Mouse (Mus musculus): ENCODE measurements around the gene Ssx2ip. TPM values are rescaled to one million over a fixed set of nuclear protein-coding genes. Genes with fewer than 3 reads are reported as not detected.
A peak's percentile ranks its signal among the peaks of the same experiment; 100 is the strongest.

The Ssx2ip gene
- total RNA-seq, 2 experiments from 2014 or later: 136 to 158 TPM

DNA sequence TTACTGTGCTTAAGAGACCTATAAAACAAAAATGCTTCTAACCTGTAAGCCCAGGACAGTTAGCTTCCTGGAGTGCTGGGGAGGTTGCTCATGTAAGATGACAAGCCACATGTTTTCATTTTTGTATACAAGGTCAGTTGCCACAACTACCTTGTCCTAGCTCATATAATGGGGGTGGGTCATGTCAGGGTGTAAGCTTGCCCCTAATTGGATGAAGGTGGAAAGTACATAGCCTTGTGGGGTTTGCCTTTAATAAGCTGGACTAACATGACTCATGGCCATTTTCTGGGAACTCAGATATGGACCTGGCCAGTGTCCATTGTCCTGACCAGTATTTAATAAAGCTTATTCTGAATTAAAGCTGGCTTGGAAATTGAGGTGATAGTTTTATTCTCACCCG lies 7.5 kb upstream of the Ssx2ip start:
- intact Hi-C loops (cut with DNase I): no loop called here
- no peak for DNase-seq (ENCODE audit: extremely low spot score in 1 of 2, low spot score in 2 of 2)

DNA sequence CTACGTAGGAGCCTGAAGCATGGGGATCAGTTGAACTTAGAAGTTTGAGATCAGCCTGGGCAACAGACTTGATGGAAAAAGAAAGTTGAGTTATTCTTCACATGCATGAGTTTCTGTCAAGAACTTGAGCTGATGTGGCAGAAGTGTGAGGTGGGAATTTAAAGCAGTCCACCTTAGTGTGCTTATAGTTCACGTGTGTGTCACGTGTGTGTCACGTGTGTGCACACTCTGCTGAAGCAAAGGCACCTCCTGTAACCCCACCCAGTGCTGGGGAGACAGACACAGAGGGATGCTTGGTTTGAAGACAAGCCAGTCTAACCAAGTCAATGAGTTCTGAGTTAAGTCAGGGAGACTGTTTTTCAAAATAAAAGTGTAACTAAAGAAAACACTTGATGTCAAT lies 6.6 kb upstream of the Ssx2ip start:
- no peak for DNase-seq (ENCODE audit: extremely low spot score in 1 of 2, low spot score in 2 of 2)
- intact Hi-C loops (cut with DNase I): no loop called here

DNA sequence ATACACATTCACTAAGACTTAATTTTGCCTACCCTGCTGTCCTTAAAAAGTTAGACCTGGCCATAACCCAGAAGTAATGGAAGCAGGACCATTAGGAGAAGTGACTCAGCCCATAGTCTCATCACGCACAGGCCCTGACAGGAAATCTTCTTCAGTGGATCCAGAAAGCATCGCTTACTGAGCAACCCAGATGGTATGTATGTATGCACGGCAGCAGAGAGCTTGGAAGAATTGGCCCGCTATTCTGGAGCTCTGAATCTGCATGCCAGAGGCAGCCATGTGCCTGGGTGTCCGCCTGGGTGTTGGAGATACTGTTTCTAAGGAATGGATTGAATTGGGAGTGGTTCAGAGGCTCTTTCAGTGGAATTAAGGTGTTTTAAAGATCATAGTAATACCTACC lies 5.2 kb upstream of the Ssx2ip start:
- intact Hi-C loops (cut with DNase I): no loop called here

DNA sequence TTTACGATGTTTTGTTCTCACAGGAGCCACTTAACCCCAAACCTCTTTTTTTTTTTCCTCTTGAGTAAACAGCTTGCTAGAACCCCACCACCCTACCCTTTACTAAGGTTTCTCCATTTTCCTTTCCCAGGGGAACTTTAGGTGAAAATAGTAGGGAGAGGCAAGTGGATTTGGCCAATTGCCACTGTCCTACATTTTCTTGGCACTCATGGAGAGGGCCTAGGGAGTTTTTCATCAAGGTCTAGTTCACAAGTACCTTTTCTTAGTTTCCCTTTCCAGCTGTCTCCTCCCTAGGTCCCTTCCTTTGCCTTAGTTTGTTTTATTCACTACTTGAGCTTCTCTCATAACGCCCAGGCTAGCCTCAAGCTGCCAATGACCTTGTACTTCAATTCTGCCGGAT lies 672 bp upstream of the Ssx2ip start:
- DNase-seq (ENCODE audit: extremely low spot score in 1 of 2, low spot score in 2 of 2): no peak
- intact Hi-C loops (cut with DNase I): no loop called here

More for the DNA sequence above, 5.2 kb upstream of the Ssx2ip start:
- no peak for DNase-seq (ENCODE audit: extremely low spot score in 1 of 2, low spot score in 2 of 2)

- DNase-seq (ENCODE audit: extremely low spot score in 1 of 2, low spot score in 2 of 2): no peak
- intact Hi-C loops (cut with DNase I): no loop called here
Observed at GRCm38 (mm10) chr3:146405213-146406006, 968 bp downstream of the Ssx2ip start.

DNA sequence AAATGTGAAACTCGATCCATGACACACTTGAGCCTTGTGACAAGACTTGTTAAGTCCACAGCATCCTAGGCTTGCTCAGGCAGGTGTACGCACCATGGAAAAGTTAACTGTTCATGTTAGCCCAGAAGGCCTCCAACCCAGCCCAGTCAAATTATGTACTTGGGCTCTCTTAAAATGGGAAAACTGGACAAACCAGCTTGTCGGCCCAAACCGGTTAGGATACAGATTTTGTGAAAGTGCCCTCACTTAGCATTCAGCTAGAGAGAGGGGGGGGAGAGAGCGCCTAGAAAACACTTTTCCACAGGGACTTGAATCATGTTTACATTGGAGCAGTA lies 1.5 kb downstream of the Ssx2ip start:
- intact Hi-C loops (cut with DNase I): no loop called here
- DNase-seq (ENCODE audit: extremely low spot score in 1 of 2, low spot score in 2 of 2): no peak

GRCm38 (mm10) chr3:146407086-146407721 lies 2.8 kb downstream of the Ssx2ip start:
- DNase-seq (ENCODE audit: extremely low spot score in 1 of 2, low spot score in 2 of 2): no peak
- intact Hi-C loops (cut with DNase I): no loop called here

DNA sequence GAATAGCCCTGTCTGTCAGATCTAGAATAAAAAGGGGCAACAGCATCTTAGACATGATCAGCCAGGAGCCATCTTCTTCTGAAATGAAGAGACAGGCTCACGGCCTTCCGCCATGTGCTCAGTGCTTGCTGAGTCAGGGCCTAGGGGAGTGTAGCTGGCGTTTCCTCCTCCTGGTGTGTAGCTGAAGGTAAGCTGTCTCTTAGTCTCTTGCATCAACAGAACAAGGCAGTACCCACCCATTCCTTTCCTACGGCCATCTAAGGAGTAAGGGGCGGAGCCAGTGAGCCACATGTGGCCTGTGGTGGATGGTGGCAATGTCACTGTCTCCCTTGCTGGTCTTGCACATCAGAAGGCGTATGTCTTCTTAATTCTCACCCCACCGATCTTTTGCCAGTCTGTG lies 5.7 kb downstream of the Ssx2ip start:
- peak in 1 of 2 experiments; percentile 14 for DNase-seq (ENCODE audit: extremely low spot score in 1 of 2, low spot score in 2 of 2)

GRCm38 (mm10) chr3:146412008-146412407 lies 7.6 kb downstream of the Ssx2ip start:
- no peak for DNase-seq (ENCODE audit: extremely low spot score in 1 of 2, low spot score in 2 of 2)
- intact Hi-C loops (cut with DNase I): loop anchor here (5.0 kb wide), 1 partner anchor 65 kb away; no protein-coding TSS in a partner anchor

More for the DNA sequence above, 5.7 kb downstream of the Ssx2ip start:
- intact Hi-C loops (cut with DNase I): loop anchor here (5.0 kb wide), 1 partner anchor 63 kb away; no protein-coding TSS in a partner anchor

DNA sequence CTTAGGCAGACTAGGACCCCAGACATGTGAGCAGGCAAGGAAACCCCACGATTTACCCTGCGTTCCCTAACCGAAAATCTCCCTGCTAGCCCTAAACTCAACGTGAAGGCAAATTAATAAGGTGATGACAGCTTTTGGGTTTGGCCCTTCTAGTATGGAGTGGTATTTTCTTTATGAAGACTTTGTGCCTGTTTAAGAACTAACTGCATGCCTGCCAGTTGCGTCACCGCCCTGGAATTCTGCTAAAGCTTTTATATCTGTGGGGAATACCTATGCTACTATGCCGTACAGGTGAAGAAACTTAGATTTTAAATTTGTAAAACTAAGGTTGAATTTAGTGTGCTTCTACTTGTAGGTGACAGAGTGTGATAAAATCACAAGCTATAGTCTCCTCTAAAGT lies 8.0 kb downstream of the Ssx2ip start:
- no peak for DNase-seq (ENCODE audit: extremely low spot score in 1 of 2, low spot score in 2 of 2)
- intact Hi-C loops (cut with DNase I): loop anchor here (5.0 kb wide), 1 partner anchor 65 kb away; no protein-coding TSS in a partner anchor

- DNase-seq (ENCODE audit: extremely low spot score in 1 of 2, low spot score in 2 of 2): no peak
- intact Hi-C loops (cut with DNase I): loop anchor here (5.0 kb wide), 1 partner anchor 66 kb away; no protein-coding TSS in a partner anchor
Observed at GRCm38 (mm10) chr3:146413016-146413415, 8.6 kb downstream of the Ssx2ip start.

DNA sequence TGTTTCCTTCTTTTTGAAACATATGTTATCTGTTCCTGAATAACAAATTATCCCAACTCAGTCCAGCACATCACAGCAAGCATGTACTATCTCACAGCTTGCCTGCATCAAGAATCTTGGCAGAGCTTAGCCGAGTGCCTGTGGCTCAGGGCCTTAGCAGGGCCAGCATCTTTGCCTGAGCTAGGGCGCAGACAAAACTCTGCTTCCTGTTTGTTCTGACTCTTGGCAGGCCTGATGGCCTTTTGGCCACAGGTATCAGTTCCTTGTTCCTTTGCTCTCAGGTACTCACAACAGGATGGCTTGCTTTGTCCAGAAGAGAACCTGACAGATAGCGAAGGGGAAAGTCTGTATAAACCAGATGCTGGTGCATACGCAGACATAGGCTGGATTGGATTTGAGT lies 9.6 kb downstream of the Ssx2ip start:
- DNase-seq (ENCODE audit: extremely low spot score in 1 of 2, low spot score in 2 of 2): no peak
- intact Hi-C loops (cut with DNase I): loop anchor here (5.0 kb wide), 1 partner anchor 67 kb away; no protein-coding TSS in a partner anchor

- intact Hi-C loops (cut with DNase I): loop anchor here (5.0 kb wide), 1 partner anchor 67 kb away; no protein-coding TSS in a partner anchor
- DNase-seq (ENCODE audit: extremely low spot score in 1 of 2, low spot score in 2 of 2): no peak
Observed at GRCm38 (mm10) chr3:146414555-146414954, 10.1 kb downstream of the Ssx2ip start.

GRCm38 (mm10) chr3:146417873-146418272 lies 13.4 kb downstream of the Ssx2ip start:
- intact Hi-C loops (cut with DNase I): no loop called here
- DNase-seq (ENCODE audit: extremely low spot score in 1 of 2, low spot score in 2 of 2): no peak

GRCm38 (mm10) chr3:146418901-146419300 lies 14.5 kb downstream of the Ssx2ip start:
- DNase-seq (ENCODE audit: extremely low spot score in 1 of 2, low spot score in 2 of 2): no peak
- intact Hi-C loops (cut with DNase I): no loop called here

GRCm38 (mm10) chr3:146419534-146419933 lies 15.1 kb downstream of the Ssx2ip start:
- no peak for DNase-seq (ENCODE audit: extremely low spot score in 1 of 2, low spot score in 2 of 2)
- intact Hi-C loops (cut with DNase I): no loop called here

DNA sequence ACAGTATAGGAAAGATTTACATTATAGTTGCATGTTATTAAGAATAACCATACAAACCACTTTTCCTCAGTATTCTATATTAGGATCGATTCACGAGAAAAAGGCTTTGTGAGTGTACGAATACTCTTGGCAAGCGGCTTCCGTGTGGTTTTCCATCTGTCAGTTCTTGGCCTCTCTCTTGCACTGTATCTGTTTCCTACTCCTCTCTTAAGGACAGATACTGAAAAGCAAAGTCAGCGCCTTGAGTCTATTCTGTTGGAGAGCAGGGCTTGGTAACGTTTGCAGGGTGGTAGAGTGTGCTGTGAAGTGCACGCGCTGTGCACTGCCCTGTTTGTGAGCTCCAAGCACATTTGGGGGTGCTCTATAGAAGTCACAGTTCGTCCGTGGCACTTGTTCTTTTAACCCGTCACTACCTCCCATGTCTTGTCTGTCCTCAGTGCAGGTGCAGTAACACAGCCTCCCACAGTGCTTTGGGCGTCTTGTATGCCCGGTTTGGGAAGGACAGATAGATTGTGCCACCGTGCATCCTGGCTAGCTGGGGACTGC lies 15.6 kb downstream of the Ssx2ip start:
- DNase-seq (ENCODE audit: extremely low spot score in 1 of 2, low spot score in 2 of 2): no peak
- intact Hi-C loops (cut with DNase I): no loop called here

DNA sequence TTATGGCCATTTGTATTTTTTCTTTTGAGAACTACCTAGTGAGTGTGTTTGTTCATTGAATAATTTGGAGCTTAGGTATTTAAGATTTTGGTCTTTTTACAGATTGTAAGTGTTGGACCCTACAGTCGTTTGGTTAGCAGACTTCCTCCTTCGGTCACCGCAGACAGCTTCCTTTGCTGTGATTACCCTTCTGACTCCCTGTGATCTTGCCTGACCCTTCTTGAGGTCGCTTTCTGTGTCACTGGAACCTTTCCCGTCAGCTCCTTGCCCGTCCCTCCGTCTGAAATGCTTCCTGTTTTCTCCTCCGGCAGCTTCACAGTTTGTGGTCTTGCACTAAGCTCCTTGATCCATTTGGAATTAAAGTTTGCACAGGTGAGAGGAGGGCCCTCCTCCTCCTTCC lies 17.3 kb downstream of the Ssx2ip start:
- DNase-seq (ENCODE audit: extremely low spot score in 1 of 2, low spot score in 2 of 2): peak in 1 of 2 experiments; percentile 13
- intact Hi-C loops (cut with DNase I): no loop called here

GRCm38 (mm10) chr3:146423710-146424109 lies 19.3 kb downstream of the Ssx2ip start:
- DNase-seq (ENCODE audit: extremely low spot score in 1 of 2, low spot score in 2 of 2): no peak
- intact Hi-C loops (cut with DNase I): no loop called here
